Mouse (Mus musculus): ENCODE data around the gene Uxs1.

DNA sequence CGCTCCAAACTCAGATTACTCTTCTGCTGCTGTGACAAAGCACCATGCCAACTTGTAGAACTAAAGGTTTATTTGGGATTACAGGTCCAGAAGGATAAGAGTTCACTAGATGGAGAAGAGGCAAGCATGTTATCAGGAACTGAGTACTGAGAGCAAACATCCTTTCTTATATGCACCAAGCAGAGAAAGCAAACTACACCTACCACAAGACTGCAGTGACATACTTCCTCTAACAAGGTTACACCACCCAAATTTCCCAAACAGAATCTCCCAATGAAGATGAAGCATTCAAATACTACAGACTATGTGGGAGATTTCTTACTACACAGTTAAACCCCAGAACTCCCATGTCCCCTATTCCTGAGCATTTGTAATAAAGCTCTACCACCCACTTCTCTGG is 15.8 kb downstream of the Uxs1 start:
- TF ChIP-seq CTCF (IDR thresholded peaks at IDR 0.05; ENCODE audit: low read depth) (no peak), EP300 (optimal IDR thresholded peaks at IDR 0.05) (no peak)

Data from stomach, postnatal 0 days (tissue).